In genomic region chr15:78172899-78173817, GRCm38 (mm10) we compare ENCODE assay signal across 8 mouse cellular contexts. TPM values are rescaled to one million over a fixed set of nuclear protein-coding genes. Genes with fewer than 3 reads are reported as not detected.
DNase-seq lines count a peak whose midpoint lies in the region; ATAC-seq and TF ChIP-seq lines count a peak whose summit lies in the region.

No protein-coding gene starts in this region.

- no peak for DNase-seq in layer of hippocampus, adult 2 months (ENCODE audit: low spot score in 2 of 2)
- no peak for DNase-seq in layer of hippocampus, postnatal 10 days (ENCODE audit: low spot score in 2 of 2)
- DNase-seq in liver, embryonic 14.5 days (ENCODE audit: low read depth in 3 of 3, low spot score in 3 of 3), result no peak
- no peak for DNase-seq in layer of hippocampus, postnatal 25 days (ENCODE audit: extremely low spot score in 1 of 2, low spot score in 1 of 2)
- DNase-seq in layer of hippocampus, postnatal 14 days (ENCODE audit: low spot score in 2 of 2), result no peak

- WGBS in heart, embryonic 15.5 days, result 27% methylated on average over 26 of the region's 26 CpGs
- WGBS in liver, embryonic 14.5 days (ENCODE audit: insufficient replicate concordance), result 21% methylated on average over 26 of the region's 26 CpGs
- 22% methylated on average over 26 of the region's 26 CpGs for WGBS in stomach, embryonic 16.5 days

- ATAC-seq in heart, embryonic 15.5 days (replicated peaks; ENCODE audit: insufficient number of reproducible peaks, insufficient read depth, low FRiP score, low read depth), result no peak
- ATAC-seq in liver, embryonic 14.5 days (ENCODE audit: insufficient read depth), result no peak
- ATAC-seq in stomach, embryonic 16.5 days (ENCODE audit: insufficient read depth, low FRiP score), result no peak

- no peak for TF ChIP-seq CTCF in layer of hippocampus, adult 2 months (conservative IDR thresholded peaks at IDR 0.05)
- no peak for TF ChIP-seq CTCF in bone marrow macrophage, adult 2 months (IDR thresholded peaks at IDR 0.05; ENCODE audit: low read depth, low read length)
- TF ChIP-seq CTCF in liver, embryonic 14.5 days (IDR thresholded peaks at IDR 0.05; ENCODE audit: low read depth), result no peak

- peak overlapping the region; percentile 82 for H3K27ac ChIP-seq in layer of hippocampus, adult 2 months
- no peak overlapping the region for H3K27ac ChIP-seq in bone marrow macrophage, adult 2 months (ENCODE audit: insufficient read depth, low read depth, low read length)
- H3K27ac ChIP-seq in heart, embryonic 15.5 days, result peak overlapping the region; percentile 40
- no peak overlapping the region for H3K27ac ChIP-seq in liver, embryonic 14.5 days
- peak overlapping the region; percentile 33; the same call in 1 of the 2 replicates for H3K27ac ChIP-seq in stomach, embryonic 16.5 days (ENCODE audit: low read length)

- H3K4me3 ChIP-seq in layer of hippocampus, adult 2 months, result peak overlapping the region; percentile 73
- H3K4me3 ChIP-seq in bone marrow macrophage, adult 2 months (ENCODE audit: insufficient read depth, low read length), result peak overlapping the region; percentile 85
- H3K4me3 ChIP-seq in heart, embryonic 15.5 days, result peak overlapping the region; percentile 79
- peak overlapping the region; percentile 74 to 83 for H3K4me3 ChIP-seq in liver, embryonic 14.5 days (ENCODE audit: insufficient read depth in 1 of 2, low read depth in 2 of 2, low read length in 2 of 2)
- peak overlapping the region; percentile 83 for H3K4me3 ChIP-seq in stomach, embryonic 16.5 days (replicated peaks; ENCODE audit: low read length)

- TF ChIP-seq POLR2A in bone marrow macrophage, adult 2 months (IDR thresholded peaks at IDR 0.05; ENCODE audit: borderline replicate concordance, low read depth, low read length), result no peak

- H3K27me3 ChIP-seq in heart, embryonic 15.5 days, result no peaks in the 10 kb centered on the region; the same call in 1 of the 2 replicates
- H3K27me3 ChIP-seq in liver, embryonic 14.5 days (ENCODE audit: control insufficient read depth, insufficient read depth, low read length), result no peaks in the 10 kb centered on the region
- no peaks in the 10 kb centered on the region for H3K27me3 ChIP-seq in stomach, embryonic 16.5 days (ENCODE audit: control insufficient read depth, insufficient read depth, low read length)

- no peak for TF ChIP-seq EP300 in liver, embryonic 14.5 days (IDR thresholded peaks at IDR 0.05; ENCODE audit: low read depth)

- H3K4me2 ChIP-seq in heart, embryonic 15.5 days, result peak overlapping the region; percentile 99
- peak overlapping the region; percentile 93 for H3K4me2 ChIP-seq in liver, embryonic 14.5 days (ENCODE audit: low read depth)
- H3K4me2 ChIP-seq in stomach, embryonic 16.5 days (ENCODE audit: low read depth, low read length), result peak overlapping the region; percentile 91

- no peaks in the 10 kb centered on the region for H3K9me3 ChIP-seq in heart, embryonic 15.5 days (replicated peaks)
- H3K9me3 ChIP-seq in liver, embryonic 14.5 days (ENCODE audit: control insufficient read depth, low read length), result no peaks in the 10 kb centered on the region
- no peaks in the 10 kb centered on the region for H3K9me3 ChIP-seq in stomach, embryonic 16.5 days (replicated peaks; ENCODE audit: control insufficient read depth, low read length)

- no peaks in the 10 kb centered on the region for H3K36me3 ChIP-seq in heart, embryonic 15.5 days
- no peaks in the 10 kb centered on the region for H3K36me3 ChIP-seq in liver, embryonic 14.5 days (replicated peaks; ENCODE audit: control insufficient read depth, insufficient read depth, low read depth)
- H3K36me3 ChIP-seq in stomach, embryonic 16.5 days (ENCODE audit: control insufficient read depth, insufficient read depth, low read length), result no peaks in the 10 kb centered on the region

- peaks cover 11% of the 10 kb centered on the region for H3K4me1 ChIP-seq in bone marrow macrophage, adult 2 months (ENCODE audit: control insufficient read depth, insufficient read depth, low read length)
- peaks cover 20% of the 10 kb centered on the region for H3K4me1 ChIP-seq in heart, embryonic 15.5 days (replicated peaks)
- H3K4me1 ChIP-seq in liver, embryonic 14.5 days (replicated peaks; ENCODE audit: control insufficient read depth in 2 of 2, insufficient read depth in 2 of 2, low read length in 1 of 2), result peaks cover 18 to 20% of the 10 kb centered on the region in 2 experiments
- H3K4me1 ChIP-seq in stomach, embryonic 16.5 days (ENCODE audit: control insufficient read depth, insufficient read depth, low read length), result peaks cover 14% of the 10 kb centered on the region

- H3K9ac ChIP-seq in heart, embryonic 15.5 days, result peak overlapping the region; percentile 74
- H3K9ac ChIP-seq in liver, embryonic 14.5 days (replicated peaks), result peak overlapping the region; percentile 73
- H3K9ac ChIP-seq in stomach, embryonic 16.5 days (ENCODE audit: low read length), result peak overlapping the region; percentile 77

RNA-seq across cellular contexts. Expression of gene Ift27, which starts 0.7 kb away (rescaled TPM):
- 10 to 100 TPM; 22.7 to 23.3 TPM for total RNA-seq in layer of hippocampus, adult 2 months (2021)
- 10 to 100 TPM; 28.3 to 31.0 TPM for total RNA-seq in layer of hippocampus, postnatal 10 days (2021)
- 19.2 and 19.8 TPM in 2 replicates for polyA plus RNA-seq in bone marrow macrophage, adult 2 months (2012; ENCODE audit: insufficient read depth, insufficient read length, missing spikeins)
- polyA plus RNA-seq in heart, embryonic 15.5 days (2015; fragmentation: Nextera tagmentation; extraction: Ambion mirVana), result 38.1 and 49.9 TPM in 2 replicates
- 11.0 and 13.5 TPM in 2 replicates for polyA plus RNA-seq in liver, embryonic 14.5 days (2012; rRNA removed)
- 37.8 and 40.8 TPM in 2 replicates for polyA plus RNA-seq in liver, embryonic 14.5 days (2014; fragmentation: Nextera tagmentation; extraction: Ambion mirVana)
- 57.7 and 66.6 TPM in 2 replicates for polyA plus RNA-seq in stomach, embryonic 16.5 days (2015; fragmentation: Nextera tagmentation; extraction: Ambion mirVana)
- 10 to 100 TPM; 22.8 to 26.0 TPM for total RNA-seq in layer of hippocampus, postnatal 25 days (2021)
- total RNA-seq in layer of hippocampus, postnatal 14 days (2021), result 10 to 100 TPM; 26.4 to 31.2 TPM

RNA-seq across cellular contexts. Expression of gene Pvalb, which starts 33.0 kb away (rescaled TPM):
- 10 to 100 TPM; 57.3 to 63.3 TPM for total RNA-seq in layer of hippocampus, adult 2 months (2021)
- 1 to 10 TPM; 6.6 to 6.9 TPM for total RNA-seq in layer of hippocampus, postnatal 10 days (2021)
- 0.83 TPM in 1 of 2 replicates, not detected in the other for polyA plus RNA-seq in bone marrow macrophage, adult 2 months (2012; ENCODE audit: insufficient read depth, insufficient read length, missing spikeins)
- 1.0 and 1.1 TPM in 2 replicates for polyA plus RNA-seq in heart, embryonic 15.5 days (2015; fragmentation: Nextera tagmentation; extraction: Ambion mirVana)
- polyA plus RNA-seq in liver, embryonic 14.5 days (2012; rRNA removed), result not detected in 2 replicates
- polyA plus RNA-seq in liver, embryonic 14.5 days (2014; fragmentation: Nextera tagmentation; extraction: Ambion mirVana), result not detected in 2 replicates
- 0.25 and 0.28 TPM in 2 replicates for polyA plus RNA-seq in stomach, embryonic 16.5 days (2015; fragmentation: Nextera tagmentation; extraction: Ambion mirVana)
- 10 to 100 TPM; 56.5 to 58.5 TPM for total RNA-seq in layer of hippocampus, postnatal 25 days (2021)
- total RNA-seq in layer of hippocampus, postnatal 14 days (2021), result 10 to 100 TPM; 34.6 to 34.9 TPM

RNA-seq across cellular contexts. Expression of gene Cacng2, which starts 53.3 kb away (rescaled TPM):
- 10 to 100 TPM; 36.0 to 36.8 TPM for total RNA-seq in layer of hippocampus, adult 2 months (2021)
- total RNA-seq in layer of hippocampus, postnatal 10 days (2021), result 10 to 100 TPM; 36.4 to 40.3 TPM
- not detected in 2 replicates for polyA plus RNA-seq in bone marrow macrophage, adult 2 months (2012; ENCODE audit: insufficient read depth, insufficient read length, missing spikeins)
- polyA plus RNA-seq in heart, embryonic 15.5 days (2015; fragmentation: Nextera tagmentation; extraction: Ambion mirVana), result 0.03 TPM in 1 of 2 replicates, not detected in the other
- polyA plus RNA-seq in liver, embryonic 14.5 days (2012; rRNA removed), result 0.01 TPM in 1 of 2 replicates, not detected in the other
- not detected in 2 replicates for polyA plus RNA-seq in liver, embryonic 14.5 days (2014; fragmentation: Nextera tagmentation; extraction: Ambion mirVana)
- 0.04 and 0.08 TPM in 2 replicates for polyA plus RNA-seq in stomach, embryonic 16.5 days (2015; fragmentation: Nextera tagmentation; extraction: Ambion mirVana)
- 10 to 100 TPM; 35.5 to 40.7 TPM for total RNA-seq in layer of hippocampus, postnatal 25 days (2021)
- total RNA-seq in layer of hippocampus, postnatal 14 days (2021), result 10 to 100 TPM; 43.3 to 45.8 TPM

Comparison
In these comparisons a context has a peak if more than half of its experiments do, and no peak if none do; other contexts are left out.
1. RNA of gene Pvalb, which starts 33.0 kb away (total RNA-seq): 57.3 to 63.3 TPM in layer of hippocampus, adult 2 months, 56.5 to 58.5 TPM in layer of hippocampus, postnatal 25 days and 34.6 to 34.9 TPM in layer of hippocampus, postnatal 14 days; 6.6 to 6.9 TPM in layer of hippocampus, postnatal 10 days; every median in the first group is over 4 times any median in the second.
2. H3K27ac ChIP-seq: peak in layer of hippocampus, adult 2 months (single experiment), heart, embryonic 15.5 days (single experiment) and stomach, embryonic 16.5 days (single experiment); none in bone marrow macrophage, adult 2 months (single experiment) and liver, embryonic 14.5 days (single experiment).
3. Peak in every context shown above with its lines, with median percentiles within 50 percentile points of each other: H3K4me3 ChIP-seq, H3K4me2 ChIP-seq and H3K9ac ChIP-seq.